10 mouse cellular contexts compared by ENCODE assay signal in genomic region chr1:168213595-168213994, GRCm38 (mm10).
DNase-seq lines count a peak whose midpoint lies in the region; ATAC-seq and TF ChIP-seq lines count a peak whose summit lies in the region.
"Had no signal": no experiment of that assay in that cellular context is flagged by ENCODE, and none has a peak within 500 bp of the region (broad histone marks: within the 10 kb centered on the region; RNA-seq: fewer than 3 reads in every experiment).

No protein-coding gene starts in this region.

- TF ChIP-seq EP300 in stomach, postnatal 0 days (optimal IDR thresholded peaks at IDR 0.05), result no peak

- H3K4me2 ChIP-seq in stomach, embryonic 14.5 days (replicated peaks; ENCODE audit: low read depth, low read length), result no peak overlapping the region
- H3K4me2 ChIP-seq in stomach, postnatal 0 days (replicated peaks; ENCODE audit: low read depth), result no peak overlapping the region
- peak overlapping the region; percentile 24; the same call in 1 of the 2 replicates for H3K4me2 ChIP-seq in hindbrain, embryonic 16.5 days (ENCODE audit: low read length)
- H3K4me2 ChIP-seq: lung, embryonic 15.5 days had no signal

- H3K27ac ChIP-seq in heart, embryonic 10.5 days, result peak overlapping the region; percentile 24; the same call in 1 of the 2 replicates
- H3K27ac ChIP-seq in stomach, embryonic 14.5 days (ENCODE audit: low read length), result peak overlapping the region; percentile 21; the same call in 1 of the 2 replicates
- no peak overlapping the region for H3K27ac ChIP-seq in stomach, postnatal 0 days (replicated peaks)
- H3K27ac ChIP-seq in hindbrain, embryonic 16.5 days (ENCODE audit: low read depth, low read length), result peak overlapping the region; percentile 2; the same call in 1 of the 2 replicates
- H3K27ac ChIP-seq: lung, embryonic 15.5 days had no signal

- no peak for DNase-seq in heart, embryonic 10.5 days (ENCODE audit: low spot score)
- no peak for DNase-seq in heart, postnatal 25 days (ENCODE audit: low spot score)
- DNase-seq in stomach, postnatal 0 days (ENCODE audit: low spot score), result no peak
- DNase-seq in B cell, adult 2 months, result no peak
- no peak for DNase-seq in left cerebral cortex, adult 9 months (ENCODE audit: low spot score in 2 of 2)

- H3K4me1 ChIP-seq in heart, embryonic 10.5 days, result peaks cover 37% of the 10 kb centered on the region
- H3K4me1 ChIP-seq in stomach, embryonic 14.5 days (ENCODE audit: control insufficient read depth, insufficient read depth, low read length), result peaks cover 22% of the 10 kb centered on the region
- H3K4me1 ChIP-seq in stomach, postnatal 0 days (replicated peaks; ENCODE audit: control insufficient read depth, insufficient read depth), result no peaks in the 10 kb centered on the region; the same call in none of the 2 replicates
- peaks cover 32% of the 10 kb centered on the region for H3K4me1 ChIP-seq in hindbrain, embryonic 16.5 days (ENCODE audit: control insufficient read depth, insufficient read depth, low read depth, low read length)

- H3K9ac ChIP-seq in stomach, embryonic 14.5 days (replicated peaks; ENCODE audit: low read depth, low read length), result no peak overlapping the region
- no peak overlapping the region for H3K9ac ChIP-seq in stomach, postnatal 0 days (ENCODE audit: low read length)
- H3K9ac ChIP-seq in hindbrain, embryonic 16.5 days (ENCODE audit: low read depth, low read length), result no peak overlapping the region
- H3K9ac ChIP-seq: lung, embryonic 15.5 days had no signal

- no peaks in the 10 kb centered on the region for H3K9me3 ChIP-seq in heart, embryonic 10.5 days
- no peaks in the 10 kb centered on the region for H3K9me3 ChIP-seq in stomach, embryonic 14.5 days (ENCODE audit: control insufficient read depth, low read depth, low read length)
- H3K9me3 ChIP-seq in stomach, postnatal 0 days (ENCODE audit: control insufficient read depth, low read length), result no peaks in the 10 kb centered on the region
- no peaks in the 10 kb centered on the region for H3K9me3 ChIP-seq in hindbrain, embryonic 16.5 days (ENCODE audit: control insufficient read depth, low read length)
- H3K9me3 ChIP-seq: lung, embryonic 15.5 days had no signal

- ATAC-seq in stomach, embryonic 14.5 days (ENCODE audit: insufficient number of reproducible peaks, insufficient read depth, low FRiP score, low read depth), result peak; percentile 10; the same call in 1 of the 2 replicates
- ATAC-seq in stomach, postnatal 0 days (ENCODE audit: low FRiP score, low TSS enrichment), result no peak
- ATAC-seq in hindbrain, embryonic 16.5 days, result peak; percentile 38
- ATAC-seq in monocyte, adult 5-6 weeks (replicated peaks; ENCODE audit: insufficient number of reproducible peaks, low FRiP score, low TSS enrichment, poor library complexity, severe bottlenecking), result no peak

- no peak for TF ChIP-seq CTCF in stomach, postnatal 0 days (IDR thresholded peaks at IDR 0.05; ENCODE audit: low read depth)

- intact Hi-C loops in heart, postnatal 25 days (cut with DNase I), result loop anchor here (5.0 to 10.0 kb wide), 4 partner anchors 119 to 1139 kb away; no protein-coding TSS in a partner anchor

- no peaks in the 10 kb centered on the region for H3K27me3 ChIP-seq in heart, embryonic 10.5 days (ENCODE audit: insufficient read depth, poor library complexity, severe bottlenecking)
- H3K27me3 ChIP-seq in stomach, embryonic 14.5 days (ENCODE audit: control insufficient read depth, insufficient read depth, low read length), result no peaks in the 10 kb centered on the region
- H3K27me3 ChIP-seq in stomach, postnatal 0 days (ENCODE audit: control insufficient read depth, insufficient read depth, low read length), result no peaks in the 10 kb centered on the region
- no peaks in the 10 kb centered on the region for H3K27me3 ChIP-seq in hindbrain, embryonic 16.5 days (replicated peaks; ENCODE audit: control insufficient read depth, insufficient read depth, low read length)
- H3K27me3 ChIP-seq: lung, embryonic 15.5 days had no signal

- WGBS in heart, embryonic 10.5 days, result 30% methylated on average over 3 of the region's 3 CpGs
- WGBS in stomach, embryonic 14.5 days, result 35% methylated on average over 3 of the region's 3 CpGs
- 53% methylated on average over 3 of the region's 3 CpGs for WGBS in stomach, postnatal 0 days
- 26% methylated on average over 3 of the region's 3 CpGs for WGBS in hindbrain, embryonic 16.5 days

- peaks cover 11% of the 10 kb centered on the region for H3K36me3 ChIP-seq in heart, embryonic 10.5 days
- peaks cover 9% of the 10 kb centered on the region for H3K36me3 ChIP-seq in stomach, embryonic 14.5 days (ENCODE audit: control insufficient read depth, insufficient read depth, low read length)
- H3K36me3 ChIP-seq in stomach, postnatal 0 days (ENCODE audit: control insufficient read depth, insufficient read depth, low read length), result peaks cover 3% of the 10 kb centered on the region; the same call in 1 of the 2 replicates
- peaks cover 7% of the 10 kb centered on the region for H3K36me3 ChIP-seq in hindbrain, embryonic 16.5 days (ENCODE audit: control insufficient read depth, insufficient read depth, low read length)

- no peak overlapping the region for H3K4me3 ChIP-seq in heart, embryonic 10.5 days
- no peak overlapping the region for H3K4me3 ChIP-seq in stomach, embryonic 14.5 days (ENCODE audit: low read depth, low read length)
- H3K4me3 ChIP-seq in stomach, postnatal 0 days (ENCODE audit: low read depth, low read length), result no peak overlapping the region
- no peak overlapping the region for H3K4me3 ChIP-seq in hindbrain, embryonic 16.5 days (ENCODE audit: low read length)
- H3K4me3 ChIP-seq: erythroblast, embryonic 14.5 days; lung, embryonic 15.5 days had no signal

Comparison
In these comparisons a context has a peak if more than half of its experiments do, and no peak if none do; other contexts are left out.
1. ATAC-seq: peak in stomach, embryonic 14.5 days (single experiment) and hindbrain, embryonic 16.5 days (single experiment); none in stomach, postnatal 0 days (single experiment) and monocyte, adult 5-6 weeks (single experiment).